Mouse (Mus musculus): ENCODE data around the gene Magix.

GRCm38 (mm10) chrX:7680864-7681263 lies at the start of gene Magix:
- TF ChIP-seq POLR2A (IDR thresholded peaks at IDR 0.05; ENCODE audit: low read depth, low read length): no peak
- no peak for TF ChIP-seq CTCF (conservative IDR thresholded peaks at IDR 0.05; ENCODE audit: insufficient read depth, insufficient read length, low read depth, low read length)
